In the genomic region with DNA sequence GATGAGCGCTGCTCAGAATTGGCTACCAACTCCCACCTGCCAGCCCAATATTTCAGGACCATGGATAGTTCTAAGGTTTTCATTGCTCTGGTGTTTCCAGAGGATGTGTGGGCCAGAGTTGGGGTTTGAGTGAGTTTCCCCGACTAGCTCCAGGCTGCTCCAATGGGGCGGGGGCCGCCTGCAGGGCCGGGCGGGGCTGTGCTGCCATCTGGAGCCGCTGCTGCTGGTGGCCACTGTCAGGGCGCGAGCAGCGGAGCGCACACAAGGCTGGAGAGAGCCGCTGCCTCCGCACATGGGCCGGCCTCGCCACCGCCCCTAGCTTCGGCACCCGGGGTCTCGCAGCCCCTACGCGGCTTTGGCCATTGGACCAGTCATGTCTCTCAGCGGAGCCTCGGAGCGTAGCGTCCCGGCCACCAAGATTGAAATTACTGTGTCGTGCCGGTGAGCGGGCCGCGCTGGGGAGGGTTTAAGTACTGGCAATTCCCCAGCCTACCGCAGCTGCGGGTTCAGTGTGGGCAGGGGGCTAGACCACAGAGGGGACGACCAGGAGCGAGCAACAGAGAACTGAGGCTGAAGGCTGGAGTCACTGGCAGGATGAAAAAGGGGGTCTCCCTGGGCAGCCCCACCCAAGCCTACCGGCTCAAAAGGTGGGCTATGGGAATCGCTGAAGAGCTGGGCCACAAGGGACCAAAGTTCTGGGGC, we compare ENCODE assay signal across 7 mouse cellular contexts. TPM values are rescaled to one million over a fixed set of nuclear protein-coding genes. Genes with fewer than 3 reads are reported as not detected.
DNase-seq lines count a peak whose midpoint lies in the region.

A gene (plus strand): TSS at position 207 of the 702 bp plus-strand sequence.

- under 1% methylated on average over 37 of the region's 37 CpGs for WGBS in hindbrain, embryonic 10.5 days

- intact Hi-C loops in gastrocnemius, postnatal 14 days (cut with DNase I; ENCODE audit: low total_unique reads) = loop anchor here (10.0 kb wide), 1 partner anchor 87 kb away; a partner anchor contains a TSS

- peaks cover 27% of the 10 kb centered on the region for H3K4me1 ChIP-seq in hindbrain, embryonic 10.5 days (replicated peaks)

- peaks cover 35% of the 10 kb centered on the region for H3K36me3 ChIP-seq in hindbrain, embryonic 10.5 days

- peaks cover 51% of the 10 kb centered on the region for H3K27me3 ChIP-seq in hindbrain, embryonic 10.5 days (ENCODE audit: insufficient read depth, poor library complexity, severe bottlenecking)

- H3K9me3 ChIP-seq in hindbrain, embryonic 10.5 days = no peaks in the 10 kb centered on the region

- no peak within 1 kb of the TSS for H3K27ac ChIP-seq in hindbrain, embryonic 10.5 days

- DNase-seq in CD4-positive, CD25-positive, alpha-beta regulatory T cell, adult 2 months (ENCODE audit: low read depth, low spot score) = peak; percentile 32
- peak; percentile 85 for DNase-seq in ES-CJ7 (ENCODE audit: low read depth, low spot score)
- DNase-seq in embryo, embryonic 10.5 days (ENCODE audit: low spot score) = peak; percentile 83
- peak; percentile 64 for DNase-seq in hindbrain, embryonic 10.5 days (ENCODE audit: low spot score)
- peak in 1 of 2 experiments; percentile 48 for DNase-seq in left cerebral cortex, adult 8-10 months (ENCODE audit: low spot score in 2 of 2)
- peak; percentile 58 for DNase-seq in neural tube, embryonic 10.5 days (ENCODE audit: extremely low spot score, low spot score)
- no peak for DNase-seq in gastrocnemius, postnatal 14 days

- H3K4me3 ChIP-seq in hindbrain, embryonic 10.5 days = peak within 1 kb of the TSS; percentile 44

RNA-seq across cellular contexts. Expression of the gene that starts here (rescaled TPM):
- 0.35 and 0.58 TPM in 2 replicates for polyA plus RNA-seq in hindbrain, embryonic 10.5 days (2016; fragmentation: Nextera tagmentation; extraction: Ambion mirVana)
- 10 to 100 TPM; 66.7 to 78.5 (median 72.0) TPM for total RNA-seq in left cerebral cortex, adult 8-10 months (2022)
- total RNA-seq in gastrocnemius, postnatal 14 days (2021) = under 1 TPM in 1 of 2 experiments, not detected in 1; 0.14 TPM

Comparison
In these comparisons a context has a peak if more than half of its experiments do, and no peak if none do; other contexts are left out.
1. RNA of the gene that starts here (total RNA-seq): 66.7 to 78.5 TPM in left cerebral cortex, adult 8-10 months; 0.14 TPM in gastrocnemius, postnatal 14 days; every median in the first group is over 10 times any median in the second.
2. Peak in DNase-seq and H3K4me3 ChIP-seq in hindbrain, embryonic 10.5 days; RNA of the gene not detected or under 1 TPM.